Mouse (Mus musculus): Measurements from ENCODE around the gene Cyp2b13.

- TF ChIP-seq POLR2A (IDR thresholded peaks at IDR 0.05; ENCODE audit: extremely low read depth, insufficient read depth, low read length) (no peak), CTCF (IDR thresholded peaks at IDR 0.05; ENCODE audit: extremely low read depth, insufficient read depth, low read length) (no peak)
Observed at GRCm38 (mm10) chr7:26082595-26082994, 21.3 kb downstream of the Cyp2b13 start.
